Mouse (Mus musculus) heart, embryonic 10.5 days (tissue): ENCODE results near the gene Hspb7. TPM values are rescaled to one million over a fixed set of nuclear protein-coding genes. Genes with fewer than 3 reads are reported as not detected.

Source experiments
- DNase-seq: peaks from one replicate; pipeline ENCODE4 v3.0.0-alpha.2; 2017; ENCODE audit warnings: low spot score
- H3K27ac ChIP-seq: fragments of 300-500 bp; sonication (generic); 2 replicates; pipeline ENCODE4 v1.5.1; 2016; ENCODE audit warnings: mild to moderate bottlenecking
- H3K27me3 ChIP-seq: fragments of 300-500 bp; sonication (generic); 2 replicates; pipeline ENCODE4 v1.6.1; 2016; ENCODE audit warnings: mild to moderate bottlenecking; ENCODE audit not compliant: poor library complexity, insufficient read depth, severe bottlenecking
- H3K36me3 ChIP-seq: fragments of 300-500 bp; sonication (generic); 2 replicates; pipeline ENCODE4 v1.6.1; 2016; ENCODE audit warnings: mild to moderate bottlenecking, moderate library complexity
- H3K4me1 ChIP-seq: fragments of 300-500 bp; sonication (generic); 2 replicates; pipeline ENCODE4 v1.6.1; 2016; ENCODE audit warnings: mild to moderate bottlenecking
- H3K4me3 ChIP-seq: fragments of 300-500 bp; sonication (generic); 2 replicates; pipeline ENCODE4 v1.5.1; 2016; ENCODE audit warnings: mild to moderate bottlenecking, moderate library complexity
- H3K9me3 ChIP-seq: fragments of 300-500 bp; sonication (generic); 2 replicates; pipeline ENCODE4 v1.6.1; 2016; ENCODE audit warnings: mild to moderate bottlenecking, moderate library complexity
- WGBS: fragments of 180-500 bp; shearing (Covaris S2); methylation state at CpG from one replicate; pipeline ENCODE4 v1.1.7; 2016; 5-methylcytosine and 5-hydroxymethylcytosine counted together
- polyA plus RNA-seq: library from polyadenylated mRNA; unstranded; fragments of >200 nt; fragmentation: Nextera tagmentation; extraction: Ambion mirVana; gene quantifications from 2 replicates; pipeline ENCODE4 v1.2.1, GENCODE M21; 2016

The Hspb7 gene
- polyA plus RNA-seq, 1 experiment from 2014 or later = 61.5 TPM

DNA sequence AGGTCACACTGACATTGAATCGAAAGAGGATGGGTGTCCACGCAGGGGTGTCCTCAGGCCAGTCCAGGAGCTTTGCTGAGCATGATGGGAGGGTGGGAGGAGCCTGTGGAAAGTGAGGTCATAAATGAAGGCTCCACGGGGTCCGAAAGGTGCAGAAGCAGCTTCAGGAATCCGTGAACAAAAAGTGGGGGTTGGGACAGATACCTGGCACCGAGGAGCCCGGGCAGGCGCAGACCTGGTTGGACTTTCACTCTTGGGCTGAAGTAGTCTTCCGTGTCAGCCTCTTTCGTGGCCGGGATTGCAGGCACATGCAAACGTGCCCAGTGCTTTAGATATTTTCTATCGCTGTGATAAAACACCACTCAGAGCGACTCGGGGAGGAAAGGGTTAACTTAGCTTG is 20.4 kb upstream of the Hspb7 start:
- no peak for DNase-seq
- Histone ChIP-seq H3K9me3 (no peaks in the 10 kb centered on the region), H3K36me3 (no peaks in the 10 kb centered on the region), H3K4me1 (peaks cover 7% of the 10 kb centered on the region; the same call in 1 of the 2 replicates), H3K27me3 (peaks cover 36% of the 10 kb centered on the region), H3K4me3 (no peak overlapping the region), H3K27ac (no peak overlapping the region)
- WGBS = 84% methylated on average over 15 of the region's 15 CpGs

DNA sequence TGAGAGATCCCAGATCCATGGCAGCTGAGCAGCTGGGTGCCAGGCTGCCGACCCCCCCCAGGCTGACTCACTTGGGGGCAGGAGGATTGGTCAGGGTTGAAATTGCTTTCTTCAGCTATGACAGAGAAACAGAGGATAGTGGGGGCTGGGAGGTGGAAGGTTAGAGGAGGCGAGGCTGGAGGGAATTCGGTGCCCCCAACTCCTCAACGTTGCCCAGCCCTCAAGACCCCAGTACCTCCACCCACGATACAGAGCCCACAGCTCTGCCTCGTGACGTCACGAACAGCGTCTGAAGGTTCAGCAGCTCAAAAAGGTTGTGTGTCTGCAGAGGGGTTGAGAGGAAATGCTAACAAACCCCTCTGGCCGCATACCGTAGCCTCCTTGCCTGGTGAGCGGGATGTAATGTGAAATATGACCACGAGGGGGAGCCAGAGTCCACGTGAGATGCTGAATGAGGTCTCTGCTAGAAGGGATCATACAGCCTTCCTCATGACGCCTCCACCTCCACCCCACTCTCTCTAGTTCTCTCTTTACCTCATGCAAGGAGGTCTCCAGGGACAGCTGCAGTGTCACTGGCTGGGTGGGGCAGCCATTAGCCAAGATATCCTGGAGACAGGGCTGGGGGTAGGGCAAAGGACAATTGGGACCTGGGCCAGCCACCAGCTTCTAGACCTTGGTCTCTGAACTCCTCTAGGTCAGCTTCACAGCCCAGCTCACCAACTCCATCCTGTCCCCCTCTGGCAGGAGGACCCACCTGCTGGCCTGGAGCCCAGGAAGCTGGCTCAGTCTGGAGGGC is 15.9 kb upstream of the Hspb7 start:
- Histone ChIP-seq H3K9me3 (no peaks in the 10 kb centered on the region), H3K27ac (peak overlapping the region; percentile 67), H3K4me1 (peaks cover 33% of the 10 kb centered on the region), H3K4me3 (peak overlapping the region; percentile 44), H3K27me3 (peaks cover 6% of the 10 kb centered on the region; the same call in 1 of the 2 replicates), H3K36me3 (no peaks in the 10 kb centered on the region)
- WGBS = 12% methylated on average over 15 of the region's 15 CpGs
- peak; percentile 92 for DNase-seq

DNA sequence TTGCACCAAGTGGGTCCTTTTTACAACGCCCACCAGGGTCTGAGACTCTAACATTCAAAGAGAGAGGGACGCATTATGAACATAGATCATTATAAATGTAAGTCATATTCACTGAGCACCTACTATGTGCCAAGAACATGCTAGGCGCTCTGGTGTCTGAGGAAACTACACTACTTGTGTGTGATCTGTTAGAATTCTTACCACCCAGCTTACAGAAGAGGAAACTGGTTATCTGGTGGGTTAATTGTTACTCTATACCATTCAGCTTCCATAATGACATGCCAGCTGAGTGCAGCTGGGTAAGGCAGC is 15.3 kb upstream of the Hspb7 start:
- no peaks in the 10 kb centered on the region for H3K9me3 ChIP-seq
- H3K4me1 ChIP-seq = peaks cover 33% of the 10 kb centered on the region
- H3K36me3 ChIP-seq = no peaks in the 10 kb centered on the region
- 0 out of 2 replicates have a peak overlapping the region, but pooled peaks have one; percentile 2 for H3K27ac ChIP-seq
- 87% methylated on average over 3 of the region's 3 CpGs for WGBS
- no peak for DNase-seq
- peaks cover 6% of the 10 kb centered on the region; the same call in 1 of the 2 replicates for H3K27me3 ChIP-seq
- H3K4me3 ChIP-seq = no peak overlapping the region

DNA sequence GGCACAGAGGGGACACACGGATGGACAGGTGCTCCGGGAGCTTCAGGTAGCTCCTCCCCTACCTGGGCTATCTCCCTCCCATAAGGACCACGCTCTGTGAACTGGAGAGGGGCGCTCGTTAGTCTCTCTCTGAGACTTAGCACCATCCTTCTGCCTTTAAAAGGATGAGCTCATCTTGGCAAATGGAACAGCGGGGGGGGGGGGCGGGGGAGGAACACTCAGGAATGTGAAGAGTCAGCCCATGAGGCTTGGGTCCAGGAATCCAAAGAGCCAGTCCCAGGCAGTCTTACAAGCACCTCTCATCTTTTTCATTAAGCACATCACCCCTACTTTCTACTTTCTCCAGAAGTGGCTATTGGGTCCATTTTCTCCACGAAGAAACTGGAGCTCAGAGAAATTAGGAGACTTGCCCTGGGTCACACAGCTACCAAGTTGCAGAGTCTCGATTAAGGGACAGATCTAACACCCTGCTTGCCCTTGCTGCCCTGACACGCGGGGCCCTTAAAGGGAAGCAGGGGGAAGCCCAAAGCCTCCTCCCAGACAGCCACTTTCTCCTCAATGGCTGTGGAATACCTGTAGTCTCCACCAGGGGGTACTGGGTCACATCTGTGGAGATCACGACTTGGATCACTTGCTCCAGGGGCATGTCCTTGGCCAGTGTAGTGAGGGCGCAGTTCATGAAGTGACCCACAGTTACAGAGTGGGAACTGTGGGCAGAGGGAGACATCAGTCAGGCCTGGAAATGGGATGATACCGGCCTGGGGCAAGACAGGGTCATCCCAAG is 13.9 kb upstream of the Hspb7 start:
- WGBS = 30% methylated on average over 13 of the region's 14 CpGs
- H3K36me3 ChIP-seq = no peaks in the 10 kb centered on the region
- H3K27ac ChIP-seq = peak overlapping the region; percentile 3
- no peak for DNase-seq
- peaks cover 6% of the 10 kb centered on the region; the same call in 1 of the 2 replicates for H3K27me3 ChIP-seq
- no peaks in the 10 kb centered on the region for H3K9me3 ChIP-seq
- H3K4me3 ChIP-seq = no peak overlapping the region
- H3K4me1 ChIP-seq = peaks cover 37% of the 10 kb centered on the region

DNA sequence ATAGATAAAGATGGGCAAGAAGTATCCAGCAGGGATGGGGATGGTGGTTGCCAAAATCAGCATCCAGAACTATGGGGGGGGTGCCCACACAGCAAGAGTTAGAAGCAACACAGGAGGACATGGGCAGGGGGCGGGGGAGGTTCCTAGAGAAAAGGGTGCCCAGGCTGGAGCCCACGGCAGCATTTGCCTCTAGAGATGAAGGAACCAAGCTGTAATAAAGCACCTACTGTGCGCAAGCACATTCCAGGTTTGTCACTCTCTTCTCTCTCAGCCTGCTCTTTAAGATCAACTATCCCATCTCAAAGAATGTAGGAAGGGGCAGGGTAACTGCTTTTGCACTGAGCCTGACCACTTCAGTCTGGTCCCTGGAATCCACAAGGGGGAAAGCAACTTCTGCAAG is 12.0 kb upstream of the Hspb7 start:
- no peak overlapping the region for H3K4me3 ChIP-seq
- H3K9me3 ChIP-seq = no peaks in the 10 kb centered on the region
- H3K27me3 ChIP-seq = peaks cover 6% of the 10 kb centered on the region; the same call in 1 of the 2 replicates
- no peak for DNase-seq
- 84% methylated on average over 3 of the region's 3 CpGs for WGBS
- no peak overlapping the region for H3K27ac ChIP-seq
- H3K36me3 ChIP-seq = no peaks in the 10 kb centered on the region
- peaks cover 37% of the 10 kb centered on the region for H3K4me1 ChIP-seq

DNA sequence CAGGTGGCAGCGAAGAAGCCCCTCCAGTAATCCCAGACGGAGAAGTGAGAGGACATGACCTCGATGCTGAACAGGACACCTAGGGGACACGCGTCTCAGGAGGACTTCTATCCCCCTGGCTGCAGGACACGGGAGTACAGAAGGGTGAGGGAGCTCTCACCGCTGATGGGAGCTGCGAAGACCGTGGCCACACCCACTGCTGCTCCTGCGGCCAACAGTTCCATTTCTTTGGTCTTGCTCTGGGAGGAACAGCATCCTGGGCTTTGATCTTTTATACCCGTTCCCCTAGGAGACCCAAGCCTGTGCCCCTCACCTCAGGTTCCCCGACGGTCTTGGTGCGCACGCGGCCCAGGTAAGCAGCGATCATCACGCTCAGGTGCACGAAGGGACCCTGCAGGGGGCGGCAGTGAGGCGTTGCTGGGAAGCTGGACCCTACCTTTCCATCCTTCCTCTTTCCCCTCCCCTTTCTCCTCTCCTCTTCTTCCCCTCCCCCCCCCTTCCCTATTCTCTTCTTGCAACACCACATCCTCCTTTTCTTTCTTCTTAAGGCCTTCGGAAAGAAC is 9.1 kb upstream of the Hspb7 start:
- no peak for DNase-seq
- WGBS = 15% methylated on average over 22 of the region's 22 CpGs
- H3K36me3 ChIP-seq = no peaks in the 10 kb centered on the region
- no peaks in the 10 kb centered on the region for H3K9me3 ChIP-seq
- no peak overlapping the region for H3K4me3 ChIP-seq
- H3K27me3 ChIP-seq = peaks cover 9% of the 10 kb centered on the region; the same call in 1 of the 2 replicates
- H3K27ac ChIP-seq = no peak overlapping the region
- peaks cover 26% of the 10 kb centered on the region for H3K4me1 ChIP-seq

DNA sequence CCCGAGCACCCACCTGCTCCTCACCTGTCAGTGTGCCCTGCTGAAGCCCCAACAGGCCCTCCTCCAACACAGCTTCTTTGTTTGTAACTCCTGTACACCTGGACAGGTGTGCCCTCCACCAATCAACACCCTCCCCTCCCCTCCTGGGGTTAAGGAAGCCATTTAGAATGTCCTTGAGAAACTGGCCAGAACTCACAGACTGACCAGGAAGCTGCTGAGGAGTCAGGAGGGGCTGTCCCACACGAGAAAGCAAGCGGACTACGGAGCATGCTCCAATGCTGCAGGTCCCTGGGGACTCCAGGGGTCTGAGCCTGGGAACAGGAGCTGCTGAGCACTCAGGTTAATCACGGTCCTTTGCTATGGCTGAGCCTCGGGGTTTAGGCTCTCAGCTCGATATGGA is 4.7 kb upstream of the Hspb7 start, which contains the start of gene Clcnkb:
TSS of gene Clcnkb (minus strand) at position 91 of the 400 bp plus-strand sequence.
- DNase-seq = no peak
- Histone ChIP-seq H3K27me3 (0 out of 2 replicates have a peak, but pooled peaks cover 3% of the 10 kb centered on the region), H3K4me1 (peaks cover 25% of the 10 kb centered on the region), H3K9me3 (no peaks in the 10 kb centered on the region), H3K27ac (peak within 1 kb of the TSS; percentile 39; the same call in 1 of the 2 replicates), H3K4me3 (no peak within 1 kb of the TSS), H3K36me3 (no peaks in the 10 kb centered on the region)
- 61% methylated on average over 7 of the region's 7 CpGs for WGBS

DNA sequence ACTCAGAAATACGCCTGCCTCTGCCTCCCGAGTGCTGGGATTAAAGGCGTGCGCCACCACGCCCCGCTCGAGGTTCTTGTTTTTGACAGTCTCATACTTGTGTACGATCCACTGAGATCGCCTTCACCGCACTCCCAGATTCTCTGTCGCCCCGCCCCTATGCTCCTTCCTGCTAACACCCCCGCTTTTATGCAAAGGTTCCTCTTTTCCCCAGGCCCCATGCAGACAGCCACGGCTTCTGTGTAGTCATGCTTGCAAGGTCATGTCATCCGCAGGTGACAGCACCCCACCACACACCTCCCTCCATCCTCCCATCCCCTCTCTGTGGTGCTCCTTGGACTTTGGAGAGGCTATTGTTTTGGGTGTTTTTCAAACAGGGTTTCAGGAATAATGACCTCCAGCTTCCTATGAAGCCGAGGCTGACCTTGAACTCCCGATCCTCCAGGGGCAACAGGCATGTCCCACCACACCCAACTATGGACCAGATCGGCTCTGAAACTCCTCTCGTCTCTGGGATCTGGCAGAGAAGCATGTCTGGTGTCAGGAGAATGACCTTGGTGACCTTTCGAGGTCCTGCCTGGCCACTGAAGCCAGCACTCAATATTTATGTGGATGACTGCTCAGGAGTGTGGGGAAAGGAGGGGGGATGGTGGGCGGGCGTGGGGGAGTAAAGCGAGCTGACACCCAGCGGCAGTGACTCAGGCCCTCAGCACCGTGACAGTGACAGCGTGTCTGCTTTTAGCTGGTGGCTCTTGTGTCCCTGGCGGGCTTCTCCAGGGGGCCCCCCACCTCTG is 984 bp upstream of the Hspb7 start:
- DNase-seq = no peak
- no peaks in the 10 kb centered on the region for H3K9me3 ChIP-seq
- WGBS = 52% methylated on average over 27 of the region's 27 CpGs
- H3K27me3 ChIP-seq = peaks cover 19% of the 10 kb centered on the region; the same call in 1 of the 2 replicates
- H3K4me3 ChIP-seq = peak overlapping the region; percentile 61
- peaks cover 18% of the 10 kb centered on the region for H3K36me3 ChIP-seq
- H3K4me1 ChIP-seq = peaks cover 44% of the 10 kb centered on the region
- H3K27ac ChIP-seq = peak overlapping the region; percentile 90

DNA sequence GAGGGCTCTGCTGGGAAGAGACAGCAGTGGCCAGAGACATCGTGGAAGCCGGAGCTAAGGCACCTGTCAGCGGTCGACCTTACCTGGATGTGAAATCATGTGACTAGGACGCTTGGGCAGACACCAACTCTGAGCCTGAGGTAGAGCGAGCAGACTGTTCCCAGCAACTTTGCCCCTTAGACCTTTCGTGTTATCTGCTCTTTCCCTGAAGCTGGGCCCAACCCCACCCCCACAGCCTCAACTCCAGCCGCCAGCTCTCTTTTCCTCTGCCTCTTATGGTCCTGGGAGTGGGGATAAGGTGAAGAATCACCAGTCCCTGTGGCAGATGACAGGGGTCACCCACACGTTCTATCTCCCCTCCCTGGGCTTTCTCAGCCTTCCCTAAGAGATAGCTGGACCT is 307 bp downstream of the Hspb7 start:
- 18% methylated on average over 9 of the region's 9 CpGs for WGBS
- peak overlapping the region; percentile 90 for H3K27ac ChIP-seq
- peaks cover 21% of the 10 kb centered on the region; the same call in 1 of the 2 replicates for H3K27me3 ChIP-seq
- no peaks in the 10 kb centered on the region for H3K9me3 ChIP-seq
- H3K4me1 ChIP-seq = peaks cover 56% of the 10 kb centered on the region
- H3K36me3 ChIP-seq = peaks cover 23% of the 10 kb centered on the region
- peak overlapping the region; percentile 61 for H3K4me3 ChIP-seq
- peak; percentile 83 for DNase-seq

DNA sequence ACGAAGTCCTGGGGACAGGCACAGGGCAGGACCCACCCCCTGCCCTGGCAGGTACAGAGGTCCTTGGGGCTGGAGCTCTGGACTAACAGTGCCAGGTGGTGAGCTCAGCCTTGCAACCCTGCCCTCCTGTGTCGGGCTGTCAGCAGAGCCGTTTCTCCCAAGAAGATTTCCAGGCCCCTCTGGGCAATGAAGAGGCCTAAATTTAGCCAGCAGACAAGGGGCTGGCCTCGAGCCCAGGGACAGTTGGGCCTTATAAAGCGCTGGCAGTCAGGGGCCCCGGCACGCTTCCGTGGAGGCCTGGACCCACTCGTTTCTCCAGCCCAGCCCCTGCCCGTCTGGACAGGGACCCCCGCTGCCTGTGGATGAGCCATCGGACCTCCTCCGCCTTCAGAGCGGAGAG is 844 bp downstream of the Hspb7 start:
- Histone ChIP-seq H3K9me3 (no peaks in the 10 kb centered on the region), H3K27ac (peak overlapping the region; percentile 90), H3K36me3 (peaks cover 23% of the 10 kb centered on the region), H3K4me3 (peak overlapping the region; percentile 61), H3K4me1 (peaks cover 59% of the 10 kb centered on the region), H3K27me3 (peaks cover 21% of the 10 kb centered on the region; the same call in 1 of the 2 replicates)
- 36% methylated on average over 14 of the region's 14 CpGs for WGBS
- peak; percentile 93 for DNase-seq

DNA sequence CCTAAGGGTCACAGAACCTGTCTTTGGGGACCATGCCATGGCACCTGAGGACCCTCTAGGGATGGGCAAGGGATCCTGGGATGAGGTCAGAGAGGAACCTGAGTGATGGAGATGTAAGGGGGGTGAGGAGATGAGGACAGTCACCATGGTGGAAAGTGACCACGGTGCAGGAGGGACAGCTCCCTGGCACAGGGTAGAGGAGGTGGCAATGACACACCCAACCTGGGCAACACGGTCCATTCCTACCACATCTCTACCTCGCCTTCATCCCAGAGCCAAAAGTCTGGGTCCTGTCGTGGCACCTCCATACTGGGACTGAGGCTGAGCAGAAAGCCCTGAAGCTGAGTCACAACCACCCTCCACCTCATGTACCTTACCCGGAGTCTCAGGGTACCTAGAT is 2.3 kb downstream of the Hspb7 start:
- Histone ChIP-seq H3K9me3 (no peaks in the 10 kb centered on the region), H3K27me3 (peaks cover 21% of the 10 kb centered on the region; the same call in 1 of the 2 replicates), H3K4me1 (peaks cover 71% of the 10 kb centered on the region), H3K36me3 (peaks cover 23% of the 10 kb centered on the region), H3K27ac (peak overlapping the region; percentile 90), H3K4me3 (peak overlapping the region; percentile 61)
- no peak for DNase-seq
- whole genome bisulfite sequencing = 55% methylated on average over 5 of the region's 5 CpGs

DNA sequence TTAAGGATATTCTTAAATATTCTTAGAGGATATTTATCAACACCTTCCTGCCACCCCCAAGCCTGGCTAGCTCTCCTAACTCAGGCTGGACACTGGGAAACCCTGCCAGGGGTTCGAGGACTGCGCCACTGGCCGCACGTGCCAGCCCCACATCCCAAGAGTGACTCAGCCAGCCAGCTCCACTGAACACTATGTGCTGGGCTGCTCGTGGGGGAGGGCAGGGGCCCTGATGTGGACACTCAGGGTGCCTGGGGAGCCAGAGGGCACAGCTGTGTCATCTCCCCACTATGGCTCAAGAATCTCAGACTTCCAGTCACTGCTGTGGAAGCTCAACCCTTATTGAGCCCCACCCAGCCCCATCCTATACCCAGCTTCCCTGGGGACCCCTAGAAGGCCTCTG is 2.7 kb downstream of the Hspb7 start:
- Histone ChIP-seq H3K27me3 (peaks cover 21% of the 10 kb centered on the region; the same call in 1 of the 2 replicates), H3K36me3 (peaks cover 23% of the 10 kb centered on the region), H3K4me1 (peaks cover 71% of the 10 kb centered on the region), H3K27ac (peak overlapping the region; percentile 90), H3K4me3 (peak overlapping the region; percentile 61), H3K9me3 (no peaks in the 10 kb centered on the region)
- 67% methylated on average over 5 of the region's 5 CpGs for WGBS
- no peak for DNase-seq
